Mouse (Mus musculus) CH12F3 (cell line): ENCODE data around the gene Gm9970.
"Not testable (repeated sequence)": the region's sequence is repeated elsewhere in the genome, so short reads cannot be mapped to it uniquely, and the experiment has no call there.

ENCODE experiments used
- in situ Hi-C: fragments of 300-500 bp; cut with MboI; formaldehyde crosslinking; loops from 2 replicates; pipeline ENCODE4 v1.14.3; 2020; ENCODE audit warnings: low sequenced_read_pairs

The Gm9970 gene

DNA sequence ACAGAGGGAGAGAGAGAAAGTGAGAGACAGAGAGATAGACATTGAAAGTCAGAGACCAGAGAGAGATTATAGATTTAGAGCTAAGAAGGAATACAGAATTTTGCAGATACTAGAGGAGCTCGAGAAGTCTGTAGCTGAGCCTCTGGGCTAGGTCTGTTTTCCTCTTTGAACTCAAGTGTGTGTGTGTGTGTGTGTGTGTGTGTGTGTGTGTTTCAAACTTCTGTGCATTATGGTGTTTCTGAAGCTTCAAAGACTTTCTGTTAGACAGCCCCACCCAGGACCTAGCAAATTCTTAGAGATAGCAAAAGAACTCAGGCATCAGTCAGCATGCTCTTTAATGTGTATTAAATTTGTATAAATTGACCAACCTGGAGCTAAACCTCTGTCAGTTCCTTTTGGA, 14.4 kb downstream of the Gm9970 start:
- in situ Hi-C loops = no loop called here

DNA sequence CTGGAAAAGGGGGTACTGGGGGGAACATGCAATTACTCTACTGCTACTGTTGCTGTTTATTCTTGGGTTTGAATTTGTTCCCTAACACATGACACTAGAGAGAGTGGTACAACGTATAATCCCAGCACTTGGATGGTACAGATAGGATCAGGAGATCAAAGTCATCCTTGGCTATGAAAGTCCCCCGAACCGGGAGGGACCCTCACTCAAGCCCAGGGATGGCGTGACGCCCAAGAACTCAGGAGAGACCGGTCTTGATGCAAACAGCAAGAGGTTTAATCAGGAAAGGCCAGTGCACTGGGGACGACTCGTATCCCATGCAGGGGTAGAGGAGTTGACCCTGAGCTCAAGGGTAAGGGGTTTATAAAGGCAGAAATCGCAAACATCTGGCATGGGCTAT, 18.3 kb downstream of the Gm9970 start:
- in situ Hi-C loops = no loop called here

DNA sequence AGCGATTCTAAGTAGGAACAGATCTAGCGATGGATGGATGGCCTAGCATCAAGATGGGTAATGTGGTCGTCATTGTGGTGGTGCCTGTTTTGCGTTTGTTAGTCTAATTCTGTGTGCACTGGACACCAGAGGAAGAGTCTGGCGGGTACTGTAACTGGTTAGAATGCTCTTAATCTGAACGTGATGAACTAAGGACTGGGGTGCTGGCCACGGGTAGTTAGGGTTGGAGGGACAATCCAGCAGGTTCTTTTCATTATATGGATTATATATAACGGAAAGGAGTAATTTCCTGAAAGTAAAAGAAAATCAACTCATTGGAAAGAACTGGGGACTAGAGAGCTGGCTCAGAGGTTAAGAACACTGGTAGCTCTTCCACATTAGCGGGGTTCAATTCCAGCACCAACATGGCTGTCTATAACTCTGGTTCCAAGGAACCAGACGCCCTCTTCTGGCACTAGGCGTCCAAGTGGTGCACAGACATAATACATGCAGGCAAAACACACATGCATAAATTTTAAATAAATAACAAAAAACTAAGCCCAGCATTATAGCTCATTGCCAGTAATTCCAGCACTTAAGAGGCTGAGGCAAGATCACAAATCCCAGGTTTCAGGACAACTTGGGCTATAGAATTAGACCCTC, 19.6 kb downstream of the Gm9970 start:
- in situ Hi-C loops = no loop called here

DNA sequence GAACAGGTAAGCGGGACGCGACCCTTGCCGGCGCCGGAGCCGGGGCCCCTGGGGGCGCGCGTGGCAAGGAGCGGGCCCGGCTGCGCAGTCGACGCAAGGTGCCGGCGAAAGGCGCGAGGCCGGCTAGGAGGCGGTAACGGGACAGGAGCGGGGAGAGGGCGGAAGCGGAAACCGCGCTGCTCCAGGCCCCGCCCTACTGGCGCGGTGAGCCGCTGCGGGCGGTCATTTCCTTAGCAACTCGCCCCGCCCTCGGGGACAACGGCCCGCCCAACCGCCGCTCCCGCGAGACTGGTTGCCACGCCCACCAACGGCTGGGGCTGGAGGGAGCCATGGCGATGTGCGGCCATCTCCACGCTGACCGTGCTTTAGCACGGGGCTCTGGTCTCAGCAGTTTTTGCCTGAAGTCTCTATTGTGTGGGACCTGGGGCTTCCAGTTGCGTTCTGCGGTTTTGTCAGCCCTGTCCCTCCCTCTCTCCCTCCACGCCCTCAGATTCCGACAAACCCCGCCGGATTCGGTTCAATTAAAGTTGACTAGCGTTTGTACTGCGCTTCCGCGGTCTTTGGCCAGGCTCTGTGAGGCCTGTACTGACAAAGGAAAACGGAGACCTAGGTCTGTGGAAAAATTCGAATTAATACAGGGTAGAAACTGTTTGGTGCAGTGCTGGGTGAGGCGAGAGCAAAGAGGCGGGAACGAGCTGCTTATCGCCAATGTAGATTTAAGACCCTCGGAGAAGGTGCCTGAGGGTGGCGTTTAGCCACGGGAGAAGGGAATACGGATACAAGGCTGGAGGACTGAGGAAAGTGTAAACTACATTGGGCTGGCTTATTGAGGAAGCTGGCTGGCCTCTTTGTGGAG, 20.4 kb downstream of the Gm9970 start, which contains the start of gene Ppm1g:
Gene Ppm1g, minus strand, starts transcription at position 240 of the 856 bp plus-strand sequence.
- in situ Hi-C loops = no loop called here

DNA sequence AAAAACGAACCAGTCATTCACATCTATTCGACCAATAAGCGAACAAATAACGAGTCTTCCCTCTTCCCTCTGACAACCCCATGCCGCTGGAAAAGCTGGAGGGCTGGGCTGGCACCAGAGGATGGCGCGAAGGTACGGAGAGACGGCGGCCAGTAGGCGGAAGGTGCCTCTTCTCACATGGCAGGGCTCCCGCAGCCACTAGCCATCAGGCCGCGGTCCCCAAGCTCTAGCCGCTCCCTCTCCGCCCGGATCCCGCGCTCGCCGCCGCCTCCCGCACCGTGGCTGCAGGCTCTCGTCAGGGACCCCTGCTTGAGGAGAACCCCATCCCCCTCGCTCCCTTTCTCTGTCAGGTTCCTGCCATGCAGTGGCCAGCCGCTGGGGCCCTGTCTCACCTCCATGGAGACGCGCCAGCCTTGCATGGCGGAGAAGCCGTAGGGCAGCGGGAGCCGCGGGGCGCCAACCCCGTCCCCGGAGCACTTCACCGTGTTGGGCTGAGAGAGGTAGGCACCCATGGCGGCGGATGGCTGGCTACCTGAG, 21.1 kb downstream of the Gm9970 start:
- in situ Hi-C loops = no loop called here

DNA sequence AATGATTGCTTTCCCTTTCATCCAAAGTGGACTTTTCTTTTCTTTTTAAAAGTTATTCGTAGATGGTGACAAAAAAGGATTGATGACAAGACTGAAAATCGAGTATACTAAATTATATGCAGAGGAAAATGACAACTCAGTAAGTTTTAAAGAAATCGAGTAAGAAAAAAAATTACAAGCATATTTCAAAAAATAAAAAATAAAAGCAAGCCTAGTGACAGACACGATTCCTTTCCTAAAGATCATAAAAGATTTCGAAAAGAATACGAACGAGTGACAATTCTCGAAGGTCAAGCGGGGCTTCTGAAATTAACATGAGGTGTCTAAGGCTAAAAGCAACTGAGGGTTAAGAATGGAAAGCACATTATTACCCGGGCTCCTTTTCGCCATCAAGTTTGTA, 21.6 kb downstream of the Gm9970 start:
- in situ Hi-C loops = no loop called here

DNA sequence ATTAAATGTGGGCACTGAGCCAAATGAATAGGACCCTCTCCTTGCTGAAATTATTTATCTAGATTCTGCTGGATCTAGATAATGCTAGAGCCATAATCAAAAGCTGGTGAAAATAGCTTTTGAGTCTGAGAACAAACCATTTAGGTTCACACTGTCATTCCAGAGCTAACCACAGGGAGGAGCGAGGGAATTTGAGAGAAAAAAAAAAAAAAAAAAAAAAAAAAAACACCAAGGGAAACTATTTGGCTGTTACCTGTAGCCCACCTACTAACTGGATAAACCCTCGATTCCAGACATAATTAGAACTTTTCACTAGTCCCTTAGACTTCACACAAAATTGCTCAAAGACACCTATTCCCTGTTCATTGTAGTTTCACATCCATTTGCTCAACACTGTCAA, 22.0 kb downstream of the Gm9970 start:
- in situ Hi-C loops = no loop called here

DNA sequence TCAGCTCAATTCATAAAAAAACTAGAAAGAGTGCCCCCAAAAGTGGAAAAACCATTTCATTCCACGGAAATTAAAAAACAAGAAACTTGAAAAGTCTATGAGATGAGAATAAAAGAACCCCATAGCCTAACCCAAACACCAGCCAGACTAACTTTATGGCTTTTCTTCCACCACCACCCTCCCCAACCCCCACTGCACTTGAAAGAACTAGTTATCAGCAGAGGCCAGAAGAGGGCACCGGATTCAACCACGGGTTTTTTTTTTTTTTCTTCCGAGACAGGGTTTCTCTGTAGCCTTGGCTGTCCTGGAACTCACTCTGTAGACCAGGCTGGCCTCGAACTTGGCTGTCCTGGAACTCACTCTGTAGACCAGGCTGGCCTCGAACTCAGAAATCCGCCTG, 22.7 kb downstream of the Gm9970 start:
- in situ Hi-C loops = no loop called here

DNA sequence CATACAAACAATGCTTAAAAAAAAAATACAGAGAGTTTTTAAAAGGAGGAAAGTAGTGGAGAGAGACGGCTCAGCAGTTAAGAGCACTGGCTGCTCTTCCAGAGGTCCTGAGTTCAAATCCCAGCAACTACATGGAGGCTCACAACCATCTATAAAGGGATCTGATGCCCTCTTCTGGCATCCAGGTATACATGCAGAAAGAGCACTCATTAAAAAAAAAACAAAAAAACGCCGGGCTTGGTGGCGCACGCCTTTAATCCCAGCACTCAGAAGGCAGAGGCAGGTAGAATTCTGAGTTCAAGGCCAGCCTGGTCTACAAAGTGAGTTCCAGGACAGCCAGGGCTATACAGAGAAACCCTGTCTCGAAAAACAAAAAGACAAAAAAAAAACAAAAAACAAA, 24.5 kb downstream of the Gm9970 start:
- in situ Hi-C loops = not testable (repeated sequence)

DNA sequence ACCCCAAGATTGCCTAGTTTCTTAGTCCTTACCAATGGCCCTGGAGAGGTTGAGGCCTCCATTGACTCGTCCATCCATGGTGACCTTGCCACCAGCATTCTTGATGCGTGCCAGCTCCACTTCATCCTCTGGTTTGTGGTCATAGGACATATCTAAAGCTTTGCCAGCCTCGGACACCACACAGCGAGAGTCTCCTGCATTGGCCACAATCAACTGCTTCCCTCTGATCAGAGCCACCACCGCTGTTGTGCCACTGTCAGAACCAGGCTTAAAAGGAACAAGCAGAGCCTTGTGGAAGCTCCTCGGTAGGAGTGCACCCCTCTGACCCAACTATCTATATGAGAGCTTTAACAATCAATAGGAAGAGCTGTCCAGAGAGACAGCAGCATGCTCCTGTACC, 36.6 kb downstream of the Gm9970 start:
- in situ Hi-C loops = no loop called here

DNA sequence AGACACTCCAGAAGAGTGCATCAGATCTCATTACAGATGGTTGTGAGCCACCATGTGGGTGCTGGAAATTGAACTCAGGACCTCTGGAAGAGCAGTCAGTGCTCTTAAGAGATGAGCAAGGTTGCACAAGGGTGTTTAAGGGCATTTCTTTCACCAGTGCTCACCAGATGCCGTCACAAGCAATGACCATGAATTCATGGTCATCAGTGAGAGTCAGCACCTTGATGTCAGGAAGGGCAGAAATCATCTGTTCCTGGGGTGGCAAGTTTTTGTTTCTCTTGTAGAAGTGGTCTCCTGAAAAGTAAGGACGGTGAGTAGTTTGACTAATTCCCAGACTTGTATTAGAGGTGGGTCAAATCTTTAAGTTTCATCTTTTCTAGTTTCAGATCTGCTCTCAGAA, 37.2 kb downstream of the Gm9970 start:
- in situ Hi-C loops = no loop called here

DNA sequence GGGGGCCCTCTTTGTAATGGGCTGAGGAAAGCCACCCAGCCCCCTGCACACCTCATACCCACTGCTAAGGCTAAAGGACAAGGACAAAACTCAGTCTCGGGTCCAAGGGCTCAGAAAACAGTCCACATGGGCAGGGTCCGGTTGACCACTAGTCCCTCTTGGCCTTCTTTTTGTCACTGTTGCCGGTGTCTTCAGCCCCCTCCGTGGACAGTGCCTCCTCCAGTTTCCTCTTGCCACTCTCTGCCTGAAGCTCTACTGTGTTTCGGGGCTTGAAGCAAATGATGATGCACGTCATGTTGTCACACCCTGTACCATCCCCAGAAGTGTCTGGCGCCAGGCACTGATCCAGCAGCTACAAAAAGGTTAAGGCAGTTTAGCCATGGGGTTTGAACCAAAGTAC, 38.1 kb downstream of the Gm9970 start:
- in situ Hi-C loops = no loop called here

DNA sequence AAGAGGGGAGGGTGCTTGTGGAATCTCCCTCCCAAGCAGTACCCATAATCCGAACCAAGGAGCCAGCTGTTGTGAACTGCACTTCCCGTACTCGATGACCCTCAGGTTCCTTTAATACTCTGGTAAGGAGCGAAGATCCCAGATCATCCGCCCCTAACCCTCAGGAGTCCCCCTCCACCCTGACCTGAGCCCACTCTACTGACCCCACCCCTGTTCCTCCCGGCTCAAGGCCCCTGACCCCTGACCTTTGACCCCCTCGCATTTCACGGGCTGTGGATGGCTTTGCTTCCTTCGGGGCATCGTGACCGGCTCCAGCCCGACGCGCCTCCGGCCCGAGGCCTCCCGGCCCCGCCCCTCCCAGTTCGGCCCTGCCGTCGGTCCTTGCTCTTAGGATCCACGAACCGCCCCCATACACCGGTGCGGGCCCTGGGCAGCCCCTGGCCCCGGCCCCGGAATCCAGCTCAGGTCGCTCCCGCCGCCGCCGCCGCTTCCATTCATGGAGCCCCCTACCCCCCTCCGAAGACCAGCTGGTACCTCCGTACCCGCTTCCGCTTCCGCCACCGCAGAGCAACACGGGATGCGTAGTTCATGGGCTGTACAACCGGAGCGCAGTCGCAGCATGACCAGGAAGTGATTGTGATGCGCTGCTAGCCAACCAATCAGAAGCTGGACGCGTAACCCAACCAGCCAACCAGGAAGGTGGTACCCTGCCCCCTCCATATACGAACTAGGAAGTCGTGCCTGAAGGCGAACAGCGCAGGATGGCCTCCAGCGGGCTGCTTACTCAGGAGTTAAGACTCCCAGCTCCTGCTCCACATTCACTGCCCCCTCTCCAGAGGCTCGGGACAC, 39.1 kb downstream of the Gm9970 start, which contains the start of gene Zfp513:
Gene Zfp513, minus strand, starts transcription at position 562 of the 849 bp plus-strand sequence.
- in situ Hi-C loops = no loop called here

DNA sequence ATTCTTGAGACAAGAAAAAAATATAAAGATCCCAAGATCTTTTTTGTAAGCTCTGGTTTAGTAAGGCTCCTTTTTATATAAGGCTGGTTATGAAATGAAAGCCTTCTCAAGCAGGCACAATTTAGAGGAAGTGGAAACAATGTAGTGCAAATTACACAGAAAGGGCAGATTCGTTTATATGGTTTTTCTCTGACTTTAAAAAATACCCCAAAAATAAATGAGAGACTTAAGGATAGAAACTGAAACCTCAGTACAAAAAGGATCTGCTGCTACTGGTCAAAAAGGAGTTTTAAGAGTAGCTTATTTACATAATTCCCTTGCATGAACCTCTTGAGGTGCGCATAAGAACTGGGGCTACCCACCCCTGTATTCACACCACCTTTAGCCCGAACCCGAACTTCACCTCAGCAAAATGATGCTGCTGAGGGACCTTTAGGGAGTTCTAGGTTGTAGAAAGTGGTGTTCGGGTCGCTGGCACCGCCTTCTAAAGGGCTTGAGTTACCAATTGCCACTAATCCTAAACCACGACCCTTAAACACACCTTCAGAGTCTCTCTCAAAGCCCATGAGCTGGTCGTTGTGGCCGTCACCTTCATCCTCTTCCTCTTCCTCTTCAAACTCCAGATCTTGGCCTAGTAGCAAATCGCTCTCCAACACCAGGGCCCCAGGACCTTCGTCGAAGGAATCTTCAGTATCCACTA, 39.8 kb downstream of the Gm9970 start:
- in situ Hi-C loops = no loop called here

DNA sequence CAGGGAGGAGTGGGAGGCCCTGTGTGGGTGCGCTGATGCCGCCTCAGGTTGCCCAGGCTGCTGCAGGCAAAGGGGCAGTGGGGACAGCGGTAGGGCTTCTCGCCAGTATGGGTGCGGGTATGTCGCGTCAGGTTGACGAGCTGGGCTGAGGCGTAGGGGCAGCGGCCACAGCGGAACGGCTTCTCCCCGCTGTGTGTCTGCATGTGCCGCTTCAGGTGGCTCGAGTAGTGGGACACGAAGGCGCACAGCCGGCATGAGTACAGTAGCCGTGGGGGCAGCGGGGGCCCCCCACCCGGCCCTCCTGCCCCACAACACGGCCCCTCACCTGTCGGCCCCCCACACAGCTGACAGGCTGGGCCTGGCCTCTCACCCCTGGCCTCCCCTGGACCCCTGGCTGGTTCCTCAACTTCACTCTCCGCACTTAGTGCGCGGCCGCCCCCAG, 40.7 kb downstream of the Gm9970 start:
- in situ Hi-C loops = no loop called here

DNA sequence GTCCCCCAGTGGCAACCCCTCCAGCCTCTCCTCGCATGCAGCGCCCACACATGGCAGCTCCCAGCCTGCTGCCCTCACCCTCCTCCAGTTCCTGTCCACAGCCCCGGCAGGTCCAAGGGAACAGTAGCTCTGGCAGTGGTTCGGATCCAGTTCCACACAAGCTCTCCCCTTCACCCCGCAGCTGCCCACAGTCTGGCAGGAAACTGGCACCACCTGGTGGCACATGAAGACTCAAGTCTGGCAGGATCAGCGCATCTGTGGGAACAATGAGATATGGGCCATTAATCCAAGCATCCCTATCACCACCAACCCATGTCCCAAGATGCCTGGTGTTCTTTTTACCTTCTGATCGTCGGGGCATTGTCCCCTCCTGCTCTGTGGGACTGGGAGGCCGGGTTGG, 41.1 kb downstream of the Gm9970 start:
- in situ Hi-C loops = no loop called here

DNA sequence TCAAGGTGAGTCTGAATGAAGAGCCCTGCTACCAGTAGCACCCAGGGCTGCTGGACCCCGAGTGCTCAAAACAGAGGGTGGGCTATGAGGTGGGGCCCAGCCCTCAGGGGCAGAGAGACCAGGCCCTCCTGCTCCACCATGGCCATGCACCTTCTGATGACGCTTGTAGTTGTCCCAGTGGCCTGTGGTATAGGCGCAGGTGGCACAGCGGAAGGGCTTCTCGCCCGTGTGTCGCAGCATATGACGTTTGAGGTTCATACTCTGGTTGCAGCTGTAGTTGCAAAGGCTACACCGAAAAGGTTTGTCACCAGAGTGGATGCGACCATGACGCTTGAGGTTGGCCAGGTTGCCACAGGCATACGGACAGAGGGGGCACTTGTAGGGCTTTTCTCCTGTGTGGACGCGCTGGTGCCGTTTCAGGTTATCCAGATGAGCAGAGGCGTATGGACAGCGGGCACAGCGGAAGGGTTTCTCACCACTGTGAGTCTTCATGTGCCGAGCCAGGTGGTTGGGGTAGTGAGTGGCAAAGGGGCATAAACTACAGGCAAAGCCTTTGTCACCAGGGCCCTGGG, 41.6 kb downstream of the Gm9970 start:
- in situ Hi-C loops = no loop called here

DNA sequence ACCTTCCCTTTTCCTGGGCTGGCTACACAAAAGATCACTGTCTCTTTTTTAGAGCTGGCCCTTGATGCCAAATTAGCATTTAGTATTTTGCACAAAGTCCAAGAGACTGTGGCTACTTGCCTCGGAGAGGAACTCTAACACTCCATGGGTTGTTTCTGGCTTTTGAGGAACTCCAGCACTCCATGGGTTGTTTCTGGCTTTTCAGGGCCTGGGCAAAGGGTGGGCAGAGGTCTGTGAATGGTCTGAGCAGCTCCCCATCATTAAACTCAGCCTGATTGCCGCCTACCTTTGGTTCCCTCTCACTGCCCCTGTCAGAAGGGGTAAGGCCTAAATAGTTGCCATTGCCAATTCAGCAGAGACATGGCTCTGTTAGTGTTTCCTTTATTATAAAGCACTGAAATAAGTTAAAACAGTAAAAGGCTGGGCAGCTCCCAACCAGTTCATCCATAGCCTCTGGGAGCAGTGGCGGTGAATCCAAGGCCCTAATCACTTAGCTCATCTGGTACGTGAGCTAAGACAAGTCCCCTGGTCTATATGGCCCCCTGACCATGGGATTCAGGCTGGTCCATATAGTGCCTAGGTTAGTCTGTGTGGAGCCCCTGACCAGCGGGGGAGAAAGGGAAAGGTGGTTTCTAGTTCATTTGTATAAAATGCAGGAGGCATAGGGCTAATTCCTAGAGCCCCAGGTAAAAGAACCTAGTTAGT, 42.3 kb downstream of the Gm9970 start:
- in situ Hi-C loops = no loop called here

DNA sequence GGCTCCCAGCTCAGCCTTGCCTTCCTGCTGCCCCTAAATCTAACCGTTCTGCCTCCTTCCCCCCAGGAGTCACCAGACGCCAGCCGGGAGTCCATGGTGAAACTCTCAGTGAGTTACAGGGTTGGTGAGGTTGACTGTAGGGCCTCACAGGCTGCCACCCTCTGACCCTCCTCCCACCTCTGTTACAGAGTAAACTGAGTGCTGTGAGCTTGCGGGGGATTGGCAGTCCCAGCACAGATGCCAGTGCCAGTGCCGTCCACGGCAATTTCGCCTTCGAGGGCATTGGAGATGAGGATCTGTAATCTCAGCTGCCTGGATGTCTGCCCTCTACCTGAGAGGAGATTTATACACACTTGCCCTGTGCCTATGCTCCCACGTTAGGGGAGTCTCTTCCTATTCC, 42.9 kb downstream of the Gm9970 start:
- in situ Hi-C loops = no loop called here

DNA sequence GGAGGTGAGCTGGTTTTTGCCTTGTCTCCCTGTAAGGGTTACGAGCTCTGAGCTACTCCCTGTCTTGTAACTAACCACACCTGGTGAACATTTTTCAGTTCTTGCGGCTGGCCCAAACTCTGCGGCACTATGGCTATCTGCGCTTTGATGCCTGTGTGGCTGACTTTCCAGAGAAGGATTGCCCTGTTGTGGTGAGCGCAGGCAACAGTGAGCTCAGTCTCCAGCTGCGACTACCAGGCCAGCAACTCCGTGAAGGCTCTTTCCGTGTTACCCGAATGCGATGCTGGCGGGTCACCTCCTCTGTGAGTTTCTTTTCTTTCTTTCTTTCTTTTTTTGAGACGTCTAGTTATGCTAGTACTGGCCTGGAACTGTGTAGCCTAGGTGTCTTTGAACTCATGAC, 44.0 kb downstream of the Gm9970 start:
- in situ Hi-C loops = no loop called here
